Comparison of ENCODE assay signal across 15 mouse cellular contexts in genomic region chr17:5305783-5306477, GRCm38 (mm10).
"Had no signal": no experiment of that assay in that cellular context is flagged by ENCODE, and none has a peak within 500 bp of the region (broad histone marks: within the 10 kb centered on the region; RNA-seq: fewer than 3 reads in every experiment).

No protein-coding gene starts in this region.

- H3K4me1 ChIP-seq: liver, embryonic 13.5 days had no signal

- DNase-seq: kidney, adult 11 months; kidney, adult 9 months; layer of hippocampus, adult 9-11 months; layer of hippocampus, postnatal 36 days; liver, embryonic 13.5 days; lung, postnatal 14 days; retina, postnatal 1 day; right cerebral cortex, postnatal 25 days; spleen, adult 18-20 months; thymus, postnatal 25 days had no signal

- H3K4me2 ChIP-seq: intestine, embryonic 15.5 days; liver, embryonic 13.5 days; midbrain, embryonic 13.5 days; stomach, embryonic 15.5 days had no signal

- H3K9me3 ChIP-seq: intestine, embryonic 15.5 days; liver, embryonic 13.5 days; midbrain, embryonic 13.5 days; stomach, embryonic 15.5 days had no signal

- H3K4me3 ChIP-seq: intestine, embryonic 15.5 days; left cerebral cortex, adult 2 months; liver, embryonic 13.5 days; midbrain, embryonic 13.5 days; stomach, embryonic 15.5 days had no signal

- H3K27ac ChIP-seq: intestine, embryonic 15.5 days; left cerebral cortex, adult 2 months; liver, embryonic 13.5 days; macrophage; midbrain, embryonic 13.5 days; stomach, embryonic 15.5 days had no signal

- ATAC-seq: intestine, embryonic 15.5 days; midbrain, embryonic 13.5 days had no signal

- H3K27me3 ChIP-seq: intestine, embryonic 15.5 days; liver, embryonic 13.5 days; midbrain, embryonic 13.5 days; stomach, embryonic 15.5 days had no signal

- H3K9ac ChIP-seq: intestine, embryonic 15.5 days; liver, embryonic 13.5 days; midbrain, embryonic 13.5 days; stomach, embryonic 15.5 days had no signal
